Mouse (Mus musculus) ES-Bruce4 (cell line): ENCODE results near the gene Atp5b. TPM values are rescaled to one million over a fixed set of nuclear protein-coding genes. Genes with fewer than 3 reads are reported as not detected.
A peak's percentile ranks its signal among the peaks of the same experiment; 100 is the strongest.

ENCODE experiments used
- H3K27ac ChIP-seq: 2 replicates; pipeline ENCODE4 v1.5.1; 2012; ENCODE audit warnings: low read length, inconsistent platforms; ENCODE audit not compliant: insufficient read depth
- H3K27me3 ChIP-seq: 2 replicates; pipeline ENCODE4 v1.6.1; 2012; ENCODE audit warnings: mild to moderate bottlenecking, low read length, inconsistent platforms; ENCODE audit not compliant: control insufficient read depth, poor library complexity, insufficient read depth, severe bottlenecking
- H3K36me3 ChIP-seq: 2 replicates; pipeline ENCODE4 v1.6.1; 2012; ENCODE audit warnings: inconsistent platforms, mild to moderate bottlenecking, low read length, moderate library complexity; ENCODE audit not compliant: control insufficient read depth, poor library complexity, insufficient read depth, severe bottlenecking
- H3K4me1 ChIP-seq: one replicate; pipeline ENCODE4 v1.8.1; 2011; ENCODE audit warnings: low read length; ENCODE audit not compliant: control insufficient read depth, insufficient read depth
- H3K4me3 ChIP-seq: 2 replicates; pipeline ENCODE4 v1.5.1; 2011; ENCODE audit warnings: low read depth, mild to moderate bottlenecking, low read length
- H3K9ac ChIP-seq: 2 replicates; pipeline ENCODE4 v1.6.1; 2012; ENCODE audit warnings: low read depth, mild to moderate bottlenecking, inconsistent platforms; ENCODE audit not compliant: poor library complexity, severe bottlenecking
- H3K9me3 ChIP-seq: replicated peaks from 2 replicates; pipeline ENCODE4 v1.6.1; 2012; ENCODE audit warnings: mild to moderate bottlenecking, low read length, inconsistent platforms; ENCODE audit not compliant: control insufficient read depth, poor library complexity, insufficient read depth, severe bottlenecking
- CTCF ChIP-seq: IDR thresholded peaks from one replicate; pipeline ENCODE4 v1.8.1; 2011; ENCODE audit warnings: low read depth, low read length
- EP300 ChIP-seq: IDR thresholded peaks from 2 replicates; pipeline ENCODE4 v1.6.1; 2011; ENCODE audit warnings: low read depth, low read length; ENCODE audit not compliant: insufficient read depth
- POLR2A ChIP-seq: IDR thresholded peaks from one replicate; pipeline ENCODE4 v1.8.1; 2011; ENCODE audit warnings: low read length; ENCODE audit not compliant: insufficient read depth
- polyA plus RNA-seq: library from polyadenylated mRNA; stranded (reverse); fragments of >200 nt; gene quantifications from 2 replicates; pipeline ENCODE4 v1.2.4, GENCODE M21; 2011; ENCODE audit warnings: low read depth; ENCODE audit not compliant: missing spikeins, insufficient read depth, insufficient read length

Atp5b gene
- polyA plus RNA-seq = 1,323 and 1,329 TPM in 2 replicates

DNA sequence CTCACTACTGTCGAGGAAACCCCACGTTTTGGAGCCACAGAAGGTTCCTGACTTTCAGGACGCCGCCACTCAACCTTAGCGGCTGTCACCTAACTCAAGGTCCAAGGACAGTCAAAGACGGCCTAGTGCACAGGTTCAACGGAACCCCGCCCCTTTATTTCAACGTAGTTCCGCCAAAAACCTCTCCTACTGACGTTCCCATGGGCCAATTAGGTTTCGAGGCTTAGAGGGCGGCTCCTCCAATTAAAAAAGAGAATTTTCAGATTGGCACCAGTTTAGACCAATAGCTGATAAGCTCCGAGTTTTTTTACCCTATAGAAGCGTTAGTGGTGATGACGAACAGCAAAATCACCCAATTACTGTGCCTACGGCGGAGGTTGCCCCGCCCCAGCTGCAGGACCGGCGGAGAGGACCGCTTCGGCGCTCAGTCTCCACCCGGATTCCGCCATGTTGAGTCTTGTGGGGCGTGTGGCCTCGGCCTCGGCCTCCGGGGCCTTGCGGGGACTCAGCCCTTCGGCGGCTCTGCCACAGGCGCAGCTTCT lies at the start of gene Atp5b:
Gene Atp5b (plus strand): TSS at position 394 of the 542 bp plus-strand sequence.
- Histone ChIP-seq H3K9ac (peak within 1 kb of the TSS; percentile 87), H3K36me3 (peaks cover 42% of the 10 kb centered on the region), H3K4me3 (peak within 1 kb of the TSS; percentile 99), H3K4me1 (no peaks in the 10 kb centered on the region), H3K27me3 (no peaks in the 10 kb centered on the region), H3K9me3 (no peaks in the 10 kb centered on the region), H3K27ac (peak within 1 kb of the TSS; percentile 9; the same call in 1 of the 2 replicates)
- TF ChIP-seq POLR2A (peak; percentile 79), CTCF (no peak)

DNA sequence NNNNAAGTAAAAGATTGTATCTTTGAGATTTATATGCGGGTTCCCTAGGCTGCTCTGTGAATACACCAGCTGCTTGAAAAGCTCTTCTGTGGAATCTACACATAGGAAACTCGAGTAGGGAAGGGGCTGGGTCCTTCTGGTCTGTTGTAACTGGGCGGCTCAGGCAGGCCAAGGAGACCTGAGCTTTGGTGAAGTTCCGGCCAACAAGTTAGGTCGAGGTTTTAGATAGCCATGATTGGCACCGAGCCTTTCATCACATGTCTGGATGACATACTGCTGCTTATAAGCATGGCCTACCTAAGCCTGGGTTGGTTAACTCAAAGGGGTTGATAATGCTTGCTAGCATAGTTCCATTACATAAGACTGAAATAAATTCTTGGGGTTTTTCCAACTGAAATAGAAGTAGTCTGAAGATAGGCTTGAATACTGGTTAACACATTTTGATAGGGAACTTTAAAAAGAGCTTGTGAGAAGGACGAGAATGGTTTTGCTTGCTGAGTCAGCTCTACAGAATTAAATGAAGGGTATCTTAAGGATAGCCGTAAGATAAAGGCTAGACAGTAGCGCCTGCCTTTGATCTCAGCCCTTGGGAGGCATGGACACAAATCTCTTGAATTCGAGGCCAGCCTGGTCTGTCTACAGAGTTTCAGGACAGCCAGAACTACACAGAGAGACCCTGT lies 46.2 kb upstream of the Atp5b start:
- Histone ChIP-seq H3K9me3 (no peaks in the 10 kb centered on the region), H3K36me3 (peaks cover 46% of the 10 kb centered on the region), H3K4me1 (peaks cover 10% of the 10 kb centered on the region), H3K9ac (peak overlapping the region; percentile 99), H3K27ac (no peak overlapping the region), H3K27me3 (no peaks in the 10 kb centered on the region), H3K4me3 (peak overlapping the region; percentile 99)
- TF ChIP-seq POLR2A (no peak), CTCF (no peak), EP300 (no peak)

DNA sequence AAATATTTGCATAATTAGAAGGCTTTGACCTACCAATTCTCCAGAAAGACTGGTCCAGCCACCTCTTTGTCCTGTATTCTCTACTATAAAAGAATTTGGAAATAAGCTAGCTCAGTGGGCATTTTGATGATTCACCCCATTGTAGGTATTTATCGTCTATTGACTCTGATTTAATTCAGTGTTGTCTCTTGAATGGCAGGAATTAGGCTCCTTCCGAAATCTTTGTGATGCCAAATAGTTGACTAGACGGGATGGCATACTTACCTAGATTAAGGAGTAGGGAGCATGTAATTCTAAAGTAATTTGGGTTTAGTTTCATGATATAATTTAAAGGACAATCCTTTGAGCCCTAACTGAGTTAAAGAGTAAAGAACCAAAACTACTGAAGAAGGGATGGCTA lies 45.2 kb upstream of the Atp5b start:
- no peaks in the 10 kb centered on the region for H3K27me3 ChIP-seq
- no peak for TF ChIP-seq EP300
- TF ChIP-seq CTCF = no peak
- no peak for TF ChIP-seq POLR2A
- H3K9ac ChIP-seq = peak overlapping the region; percentile 65
- H3K4me1 ChIP-seq = peaks cover 10% of the 10 kb centered on the region
- peaks cover 56% of the 10 kb centered on the region for H3K36me3 ChIP-seq
- H3K4me3 ChIP-seq = peak overlapping the region; percentile 16; the same call in 1 of the 2 replicates
- H3K27ac ChIP-seq = no peak overlapping the region
- no peaks in the 10 kb centered on the region for H3K9me3 ChIP-seq

DNA sequence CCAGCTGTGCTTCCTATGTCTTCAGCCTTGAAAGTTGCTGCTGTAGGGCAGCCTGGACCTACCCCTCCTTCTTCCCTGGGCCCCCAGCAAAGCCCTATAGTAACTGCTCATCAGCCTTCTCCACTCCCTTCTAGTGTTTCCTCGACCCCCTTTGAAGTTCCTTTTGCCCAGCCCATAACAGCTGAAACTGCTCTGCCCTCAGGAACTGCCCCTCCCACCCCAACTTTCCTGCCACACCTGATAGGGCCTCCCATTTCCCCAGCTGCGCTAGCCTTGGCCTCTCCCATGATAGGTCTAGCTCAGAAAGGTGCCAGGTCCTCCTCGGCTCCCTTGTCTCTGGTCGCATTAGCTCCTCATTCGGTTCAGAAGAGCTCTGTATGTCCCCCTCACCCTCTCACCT lies 43.9 kb upstream of the Atp5b start:
- no peaks in the 10 kb centered on the region for H3K9me3 ChIP-seq
- H3K36me3 ChIP-seq = peaks cover 68% of the 10 kb centered on the region
- no peaks in the 10 kb centered on the region for H3K27me3 ChIP-seq
- peaks cover 10% of the 10 kb centered on the region for H3K4me1 ChIP-seq
- H3K27ac ChIP-seq = no peak overlapping the region
- H3K4me3 ChIP-seq = no peak overlapping the region
- TF ChIP-seq EP300 (no peak), CTCF (no peak), POLR2A (no peak)
- no peak overlapping the region for H3K9ac ChIP-seq

DNA sequence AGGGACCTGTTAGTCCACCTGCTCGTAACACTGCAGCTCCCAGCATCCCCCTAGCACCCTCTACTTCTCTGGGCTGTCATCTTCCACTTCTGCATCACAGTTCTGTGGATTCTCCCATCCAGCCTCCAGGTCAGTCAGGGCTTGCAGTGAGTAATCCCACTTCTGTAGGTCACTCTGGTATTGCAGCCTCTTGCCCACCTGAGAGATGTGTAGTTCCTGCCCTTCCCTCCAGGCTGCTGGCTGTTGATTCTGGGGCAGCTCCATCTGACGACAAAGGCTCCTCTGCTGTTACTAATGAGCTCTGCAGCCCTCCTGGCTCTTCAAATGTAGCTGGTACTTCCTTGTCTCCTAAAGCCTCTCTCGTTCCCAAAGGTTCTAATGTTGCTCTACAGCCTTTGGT lies 43.2 kb upstream of the Atp5b start:
- H3K27me3 ChIP-seq = no peaks in the 10 kb centered on the region
- H3K36me3 ChIP-seq = peaks cover 75% of the 10 kb centered on the region
- no peak overlapping the region for H3K9ac ChIP-seq
- H3K4me1 ChIP-seq = peaks cover 10% of the 10 kb centered on the region
- no peaks in the 10 kb centered on the region for H3K9me3 ChIP-seq
- no peak overlapping the region for H3K4me3 ChIP-seq
- no peak overlapping the region for H3K27ac ChIP-seq
- TF ChIP-seq EP300 (no peak), CTCF (no peak), POLR2A (no peak)

DNA sequence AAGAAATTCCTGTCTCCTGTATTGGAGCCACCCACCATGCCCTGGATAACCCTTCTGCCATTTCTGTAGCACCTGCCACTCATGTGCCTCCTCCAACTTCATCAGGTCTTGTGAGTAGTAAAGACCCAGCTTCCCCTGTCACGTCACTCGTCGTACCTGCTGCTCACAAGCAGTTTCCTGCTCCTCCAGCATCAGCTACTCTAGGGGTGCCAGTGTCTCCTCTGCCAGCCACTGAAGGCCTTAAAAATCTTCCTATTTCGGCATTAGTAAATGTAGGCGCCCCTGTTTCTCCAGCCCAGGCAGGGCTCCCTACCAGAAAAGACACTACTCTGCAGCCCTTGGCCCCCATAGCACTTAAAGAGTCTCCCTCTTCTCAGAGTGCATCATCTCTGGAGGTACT lies 42.8 kb upstream of the Atp5b start:
- no peak overlapping the region for H3K4me3 ChIP-seq

More for the DNA sequence above, 42.8 kb upstream of the Atp5b start:
- Histone ChIP-seq H3K9ac (no peak overlapping the region), H3K27ac (no peak overlapping the region), H3K9me3 (no peaks in the 10 kb centered on the region), H3K36me3 (peaks cover 80% of the 10 kb centered on the region), H3K27me3 (no peaks in the 10 kb centered on the region), H3K4me1 (peaks cover 10% of the 10 kb centered on the region)
- TF ChIP-seq EP300 (no peak), CTCF (no peak), POLR2A (no peak)
